In the genomic region with DNA sequence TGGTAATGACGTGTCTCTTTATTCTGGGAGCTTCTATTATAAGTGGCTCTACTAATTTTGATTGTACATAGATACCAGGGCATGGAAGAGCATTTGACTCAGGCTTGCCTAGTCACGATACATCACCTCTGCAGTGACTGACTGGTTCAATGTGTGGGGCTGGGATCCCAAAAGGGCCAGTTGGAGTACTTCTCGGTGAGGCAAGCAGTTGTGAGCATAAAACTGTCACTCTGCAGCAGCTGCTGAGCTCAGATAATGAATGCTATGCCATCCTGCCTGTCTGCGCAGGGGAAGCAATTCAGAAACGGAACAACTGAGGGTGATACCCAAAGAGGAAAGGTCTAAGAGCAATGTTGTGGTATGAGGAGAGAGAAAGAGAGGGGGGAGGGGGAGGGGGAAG, we compare ENCODE assay signal across 11 mouse cellular contexts. TPM values are rescaled to one million over a fixed set of nuclear protein-coding genes. Genes with fewer than 3 reads are reported as not detected.
DNase-seq lines count a peak whose midpoint lies in the region; ATAC-seq lines count a peak whose summit lies in the region.
"Had no signal": no experiment of that assay in that cellular context is flagged by ENCODE, and none has a peak within 500 bp of the region (broad histone marks: within the 10 kb centered on the region; RNA-seq: fewer than 3 reads in every experiment).

No protein-coding gene starts in this region.

- 15% methylated on average over 5 of the region's 5 CpGs for WGBS in kidney, embryonic 14.5 days

- no peak overlapping the region for H3K9ac ChIP-seq in kidney, embryonic 14.5 days (ENCODE audit: low read depth, low read length)

- H3K4me1 ChIP-seq in kidney, embryonic 14.5 days (ENCODE audit: control insufficient read depth, insufficient read depth, low read length): no peaks in the 10 kb centered on the region

- H3K27ac ChIP-seq in kidney, embryonic 14.5 days (ENCODE audit: low read depth, low read length): no peak overlapping the region

- H3K4me3 ChIP-seq in kidney, embryonic 14.5 days (ENCODE audit: low read length): no peak overlapping the region

- no peaks in the 10 kb centered on the region for H3K27me3 ChIP-seq in kidney, embryonic 14.5 days (ENCODE audit: control insufficient read depth, insufficient read depth, low read length)

- DNase-seq in kidney, postnatal 4 days: no peak
- DNase-seq in c-Kit-positive CD71-positive TER-119-negative erythroid progenitor cells, embryonic 14.5 days (ENCODE audit: low read depth): peak; percentile 85
- DNase-seq in liver: peak; percentile 88
- DNase-seq in spleen, postnatal 10 days (ENCODE audit: low spot score in 2 of 2): peak; percentile 66 to 82
- no peak for DNase-seq in urinary bladder, postnatal 14 days (ENCODE audit: low spot score)
- DNase-seq in thymus, postnatal 4 days: no peak
- DNase-seq in ovary, postnatal 36 days (ENCODE audit: low spot score): no peak
- DNase-seq: cerebellum, postnatal 36 days; kidney, postnatal 25 days had no signal

- no peak overlapping the region for H3K4me2 ChIP-seq in kidney, embryonic 14.5 days (replicated peaks; ENCODE audit: low read depth, low read length)

- peak; percentile 78 for ATAC-seq in kidney, embryonic 14.5 days (ENCODE audit: low FRiP score, low TSS enrichment)
- ATAC-seq: lung, postnatal 0 days had no signal

- no peaks in the 10 kb centered on the region for H3K9me3 ChIP-seq in kidney, embryonic 14.5 days (ENCODE audit: control insufficient read depth, low read length)

- H3K36me3 ChIP-seq in kidney, embryonic 14.5 days (ENCODE audit: control insufficient read depth, insufficient read depth, low read length): no peaks in the 10 kb centered on the region

RNA-seq across cellular contexts. Expression of a gene that starts 49.8 kb away (rescaled TPM):
- 21.4 and 27.3 TPM in 2 replicates for polyA plus RNA-seq in kidney, embryonic 14.5 days (2014; fragmentation: Nextera tagmentation; extraction: Ambion mirVana)

Comparison
In these comparisons a context has a peak if more than half of its experiments do, and no peak if none do; other contexts are left out.
1. DNase-seq: peak in c-Kit-positive CD71-positive TER-119-negative erythroid progenitor cells, embryonic 14.5 days (single experiment), liver (single experiment) and spleen, postnatal 10 days (2 of 2); none in kidney, postnatal 4 days (0 of 2), urinary bladder, postnatal 14 days (single experiment), thymus, postnatal 4 days (single experiment) and ovary, postnatal 36 days (single experiment).